Mouse (Mus musculus): ENCODE results near the gene Dicer1. TPM values are rescaled to one million over a fixed set of nuclear protein-coding genes. Genes with fewer than 3 reads are reported as not detected.

Dicer1 gene
- polyA plus RNA-seq (2012), result 6.3 and 8.5 TPM in 2 replicates

DNA sequence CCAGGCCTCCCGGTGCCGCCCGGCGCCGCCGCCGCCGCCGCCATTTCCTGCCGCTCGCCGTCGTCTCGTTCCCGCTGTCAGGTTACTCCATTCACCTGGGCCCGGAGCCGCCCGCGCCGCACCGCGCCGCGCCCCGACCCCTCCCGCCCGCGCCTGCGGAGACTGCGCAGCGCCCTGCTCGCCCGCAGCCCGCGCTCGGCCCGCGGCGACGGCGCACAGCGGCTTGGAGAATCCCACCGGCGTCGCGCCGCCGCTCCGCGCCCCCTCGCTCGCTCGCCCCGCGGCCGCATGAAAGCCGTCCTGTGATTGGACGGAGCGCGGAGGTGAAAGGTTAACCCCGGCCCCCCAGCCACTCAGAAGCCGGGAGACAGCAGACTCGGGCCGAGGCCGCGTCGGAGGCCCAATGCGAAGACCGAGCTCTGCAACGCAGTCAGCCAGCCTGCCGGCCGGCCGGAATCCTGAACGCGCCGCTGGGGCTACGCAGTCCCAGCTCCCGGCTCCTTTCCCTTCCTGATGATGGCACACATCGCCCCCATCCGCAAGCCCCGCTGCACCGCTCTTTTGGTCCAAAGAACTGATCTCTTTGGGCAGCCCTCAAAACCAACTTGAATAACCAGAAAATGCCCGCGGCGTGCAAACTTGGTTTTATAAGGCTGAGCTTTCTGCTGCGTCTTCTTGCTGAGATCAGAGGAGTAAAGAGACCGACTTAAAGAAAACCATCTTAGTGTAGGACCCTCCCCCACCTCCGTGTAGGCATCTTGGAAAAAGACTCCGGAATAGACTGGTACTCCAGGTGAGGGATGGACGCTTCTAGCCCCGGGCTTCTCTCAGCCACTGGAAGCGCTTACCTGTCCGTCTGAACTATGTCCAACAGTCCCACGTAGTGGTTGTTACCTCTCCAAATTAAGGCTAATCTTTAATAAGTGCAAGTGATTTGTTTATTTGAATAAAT is at the start of gene Dicer1:
Gene Dicer1, minus strand, starts transcription at position 139 of the 952 bp plus-strand sequence.

Other genes with a start within 250 kb of the Dicer1 start
- 0.13 and 0.18 TPM in 2 replicates for gene Clmn, start 113.1 kb upstream of the Dicer1 start, polyA plus RNA-seq (2012)

Data from megakaryocyte-erythroid progenitor cell, adult 5 weeks (primary cell).